Mouse (Mus musculus) lung, embryonic 16.5 days (tissue): ENCODE data around the gene 4933402J07Rik. TPM values are rescaled to one million over a fixed set of nuclear protein-coding genes. Genes with fewer than 3 reads are reported as not detected.

Source experiments
- ATAC-seq: fragments of 200-750 bp; cut with Nextera tagmentation; 2 replicates; pipeline ENCODE4 v1.8.0; 2017; ENCODE audit warnings: low read depth, mild to moderate bottlenecking, moderate library complexity
- H3K27ac ChIP-seq: fragments of 300-500 bp; sonication (generic); 2 replicates; pipeline ENCODE4 v1.5.1; 2014; ENCODE audit warnings: mild to moderate bottlenecking, control low read depth, low read length
- H3K27me3 ChIP-seq: fragments of 300-500 bp; sonication (generic); 2 replicates; pipeline ENCODE4 v1.6.1; 2014; ENCODE audit warnings: low read depth, low read length, mixed read lengths; ENCODE audit not compliant: control insufficient read depth, insufficient read depth
- H3K36me3 ChIP-seq: fragments of 300-500 bp; sonication (generic); 2 replicates; pipeline ENCODE4 v1.6.1; 2014; ENCODE audit warnings: low read length; ENCODE audit not compliant: control insufficient read depth, insufficient read depth
- H3K4me1 ChIP-seq: fragments of 300-500 bp; sonication (generic); replicated peaks from 2 replicates; pipeline ENCODE4 v1.6.1; 2014; ENCODE audit warnings: low read length, mixed read lengths; ENCODE audit not compliant: control insufficient read depth, insufficient read depth
- H3K4me2 ChIP-seq: fragments of 300-500 bp; sonication (generic); 2 replicates; pipeline ENCODE4 v1.6.1; 2014; ENCODE audit warnings: low read depth, low read length, control low read depth
- H3K4me3 ChIP-seq: fragments of 300-500 bp; sonication (generic); 2 replicates; pipeline ENCODE4 v1.5.1; 2014; ENCODE audit warnings: mild to moderate bottlenecking, low read length, control low read depth
- H3K9ac ChIP-seq: fragments of 300-500 bp; sonication (generic); 2 replicates; pipeline ENCODE4 v1.6.1; 2014; ENCODE audit warnings: low read length, control low read depth
- H3K9me3 ChIP-seq: fragments of 300-500 bp; sonication (generic); 2 replicates; pipeline ENCODE4 v1.6.1; 2016; ENCODE audit warnings: low read length; ENCODE audit not compliant: control insufficient read depth
- WGBS: fragments of 180-500 bp; shearing (Covaris S2); extraction: QIAGEN DNeasy Blood & Tissue Kit; methylation state at CpG from one replicate; pipeline ENCODE4 v1.1.7; 2014; 5-methylcytosine and 5-hydroxymethylcytosine counted together
- polyA plus RNA-seq: library from polyadenylated mRNA; unstranded; fragments of >200 nt; fragmentation: Nextera tagmentation; extraction: Ambion mirVana; gene quantifications from 2 replicates; pipeline ENCODE4 v1.2.1, GENCODE M21; 2015

Gene 4933402J07Rik
- polyA plus RNA-seq: not detected in 2 replicates

GRCm38 (mm10) chr8:87563553-87563952, at the start of gene 4933402J07Rik:
Gene 4933402J07Rik, plus strand, starts transcription at chr8:87563853.
- WGBS: 55% methylated on average over 2 of the region's 2 CpGs
- Histone ChIP-seq H3K4me1 (no peaks in the 10 kb centered on the region), H3K27me3 (no peaks in the 10 kb centered on the region), H3K9ac (no peak within 1 kb of the TSS), H3K36me3 (no peaks in the 10 kb centered on the region), H3K4me2 (no peak within 1 kb of the TSS), H3K4me3 (no peak within 1 kb of the TSS), H3K9me3 (no peaks in the 10 kb centered on the region), H3K27ac (no peak within 1 kb of the TSS)
- no peak for ATAC-seq

GRCm38 (mm10) chr8:87517132-87517531, 46.5 kb upstream of the 4933402J07Rik start:
- no peaks in the 10 kb centered on the region for H3K27me3 ChIP-seq
- no peak overlapping the region for H3K27ac ChIP-seq
- H3K4me3 ChIP-seq: no peak overlapping the region
- no peaks in the 10 kb centered on the region for H3K36me3 ChIP-seq
- 93% methylated on average over 3 of the region's 3 CpGs for WGBS
- no peak overlapping the region for H3K9ac ChIP-seq
- H3K4me1 ChIP-seq: no peaks in the 10 kb centered on the region
- no peak for ATAC-seq
- no peaks in the 10 kb centered on the region for H3K9me3 ChIP-seq
- no peak overlapping the region for H3K4me2 ChIP-seq

DNA sequence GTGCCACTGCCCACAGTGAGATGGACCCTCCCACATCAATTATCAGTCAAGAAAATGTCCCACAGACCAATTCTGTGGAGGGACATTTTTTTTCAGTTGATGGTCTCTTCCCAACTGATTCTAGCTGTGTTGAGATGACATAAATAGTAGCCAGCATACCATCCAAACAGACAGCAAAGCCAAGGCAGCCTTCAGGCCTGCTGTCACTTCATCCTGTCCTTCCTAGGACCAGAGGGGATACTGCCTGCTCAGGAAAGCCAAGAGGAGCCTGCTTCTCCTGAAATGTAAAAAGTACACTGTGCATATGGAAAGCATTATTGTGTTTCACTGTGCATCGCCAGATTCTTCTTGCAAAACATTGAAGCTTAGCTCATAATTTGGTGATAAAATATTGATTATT, 38.6 kb upstream of the 4933402J07Rik start:
- Histone ChIP-seq H3K9ac (no peak overlapping the region), H3K9me3 (no peaks in the 10 kb centered on the region), H3K4me3 (no peak overlapping the region), H3K4me1 (no peaks in the 10 kb centered on the region), H3K27me3 (no peaks in the 10 kb centered on the region), H3K4me2 (no peak overlapping the region), H3K27ac (no peak overlapping the region), H3K36me3 (no peaks in the 10 kb centered on the region)
- ATAC-seq: no peak
- 72% methylated on average over 1 of the region's 1 CpGs for WGBS

DNA sequence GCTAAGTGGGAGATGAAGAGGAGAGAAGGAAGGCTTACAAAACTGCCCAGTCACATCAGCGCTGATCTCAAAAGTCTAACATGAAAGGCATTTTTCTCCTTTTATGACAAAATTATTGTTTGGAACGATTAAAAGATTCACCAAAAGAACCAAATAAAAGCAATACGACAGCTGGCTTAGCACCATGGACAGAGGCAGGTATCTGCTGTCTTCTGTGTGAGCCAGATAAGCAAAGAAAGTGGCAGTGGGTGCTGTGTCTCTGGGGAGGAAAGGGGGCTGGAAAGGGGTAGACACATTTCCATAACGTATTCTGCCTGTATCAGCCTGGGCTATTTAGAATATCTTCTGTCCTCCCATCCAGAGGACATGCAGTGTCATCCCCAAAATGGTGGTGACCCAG, 32.5 kb upstream of the 4933402J07Rik start:
- 40% methylated on average over 4 of the region's 4 CpGs for WGBS
- H3K9me3 ChIP-seq: no peaks in the 10 kb centered on the region
- H3K27me3 ChIP-seq: no peaks in the 10 kb centered on the region
- ATAC-seq: no peak
- H3K36me3 ChIP-seq: no peaks in the 10 kb centered on the region
- H3K9ac ChIP-seq: no peak overlapping the region
- no peak overlapping the region for H3K4me2 ChIP-seq
- H3K27ac ChIP-seq: no peak overlapping the region
- no peaks in the 10 kb centered on the region for H3K4me1 ChIP-seq
- no peak overlapping the region for H3K4me3 ChIP-seq

GRCm38 (mm10) chr8:87533476-87533875, 30.2 kb upstream of the 4933402J07Rik start:
- no peaks in the 10 kb centered on the region for H3K36me3 ChIP-seq
- H3K9ac ChIP-seq: no peak overlapping the region
- no peak for ATAC-seq
- no peak overlapping the region for H3K4me3 ChIP-seq
- 71% methylated on average over 4 of the region's 4 CpGs for WGBS
- no peak overlapping the region for H3K4me2 ChIP-seq
- no peaks in the 10 kb centered on the region for H3K9me3 ChIP-seq
- H3K4me1 ChIP-seq: no peaks in the 10 kb centered on the region
- no peaks in the 10 kb centered on the region for H3K27me3 ChIP-seq
- no peak overlapping the region for H3K27ac ChIP-seq

DNA sequence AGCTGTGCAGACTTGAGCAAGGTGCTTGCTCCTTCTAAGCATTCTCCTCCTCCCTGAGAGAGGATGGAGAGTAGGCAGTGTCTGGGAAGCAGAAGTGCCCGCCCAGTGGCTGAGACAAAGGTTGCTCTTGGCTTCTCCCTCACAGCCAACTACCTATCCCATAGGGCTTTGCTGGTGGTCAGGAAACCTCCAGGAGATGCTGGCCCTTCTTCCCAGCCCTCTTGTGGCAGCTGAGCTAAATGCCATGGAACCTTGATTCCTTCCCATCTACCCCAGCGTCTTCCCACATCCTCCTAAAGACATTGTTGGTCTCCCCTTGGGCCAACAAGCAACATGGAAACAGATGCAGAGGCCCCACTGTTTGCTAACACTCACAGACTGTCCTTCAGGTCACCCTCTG, 28.8 kb upstream of the 4933402J07Rik start:
- Histone ChIP-seq H3K9ac (no peak overlapping the region), H3K4me3 (no peak overlapping the region), H3K36me3 (no peaks in the 10 kb centered on the region), H3K9me3 (no peaks in the 10 kb centered on the region), H3K27ac (no peak overlapping the region), H3K4me1 (no peaks in the 10 kb centered on the region), H3K27me3 (no peaks in the 10 kb centered on the region), H3K4me2 (no peak overlapping the region)
- no peak for ATAC-seq
- 25% methylated on average over 2 of the region's 2 CpGs for WGBS

GRCm38 (mm10) chr8:87536615-87537329, 26.9 kb upstream of the 4933402J07Rik start:
- no peak overlapping the region for H3K4me2 ChIP-seq

GRCm38 (mm10) chr8:87539829-87540394, 23.7 kb upstream of the 4933402J07Rik start:
- no peaks in the 10 kb centered on the region for H3K27me3 ChIP-seq
- no peaks in the 10 kb centered on the region for H3K9me3 ChIP-seq
- no peak overlapping the region for H3K27ac ChIP-seq
- no peak overlapping the region for H3K4me3 ChIP-seq
- ATAC-seq: no peak
- no peak overlapping the region for H3K4me2 ChIP-seq
- no peaks in the 10 kb centered on the region for H3K36me3 ChIP-seq
- H3K9ac ChIP-seq: no peak overlapping the region
- no peaks in the 10 kb centered on the region for H3K4me1 ChIP-seq
- WGBS: 26% methylated on average over 15 of the region's 15 CpGs

More at GRCm38 (mm10) chr8:87536615-87537329, 26.9 kb upstream of the 4933402J07Rik start:
- Histone ChIP-seq H3K4me3 (no peak overlapping the region), H3K9me3 (no peaks in the 10 kb centered on the region), H3K36me3 (no peaks in the 10 kb centered on the region), H3K27me3 (no peaks in the 10 kb centered on the region), H3K9ac (no peak overlapping the region), H3K4me1 (no peaks in the 10 kb centered on the region), H3K27ac (no peak overlapping the region)
- 4% methylated on average over 23 of the region's 23 CpGs for WGBS
- ATAC-seq: peak; percentile 68; the same call in 1 of the 2 replicates

GRCm38 (mm10) chr8:87549881-87550280, 13.8 kb upstream of the 4933402J07Rik start:
- Histone ChIP-seq H3K36me3 (no peaks in the 10 kb centered on the region), H3K27ac (no peak overlapping the region), H3K4me2 (no peak overlapping the region), H3K27me3 (no peaks in the 10 kb centered on the region), H3K9me3 (no peaks in the 10 kb centered on the region), H3K4me1 (no peaks in the 10 kb centered on the region), H3K4me3 (no peak overlapping the region), H3K9ac (no peak overlapping the region)
- 62% methylated on average over 4 of the region's 4 CpGs for WGBS
- no peak for ATAC-seq
